Mouse (Mus musculus) liver, postnatal 0 days (tissue): ENCODE data around the gene Ero1l. TPM values are rescaled to one million over a fixed set of nuclear protein-coding genes. Genes with fewer than 3 reads are reported as not detected.
A peak's percentile ranks its signal among the peaks of the same experiment; 100 is the strongest.

Experiments used
- ATAC-seq: fragments of 200-750 bp; cut with Nextera tagmentation; 2 replicates; pipeline ENCODE4 v1.8.0; 2017; ENCODE audit warnings: mild to moderate bottlenecking, moderate library complexity
- DNase-seq: peaks from one replicate; pipeline ENCODE4 v3.0.0-alpha.2; 2016
- H3K27ac ChIP-seq: fragments of 300-500 bp; sonication (generic); 2 replicates; pipeline ENCODE4 v1.5.1; 2014; ENCODE audit warnings: antibody characterized with exemption, moderate library complexity, mild to moderate bottlenecking, low read depth
- H3K27me3 ChIP-seq: fragments of 300-500 bp; sonication (generic); 2 replicates; pipeline ENCODE4 v1.6.1; 2014; ENCODE audit warnings: low read length, control low read depth, mixed read lengths; ENCODE audit not compliant: insufficient read depth
- H3K36me3 ChIP-seq: fragments of 300-500 bp; sonication (generic); replicated peaks from 2 replicates; pipeline ENCODE4 v1.6.1; 2014; ENCODE audit warnings: mild to moderate bottlenecking, control low read depth, low read length, moderate library complexity, mixed read lengths; ENCODE audit not compliant: insufficient read depth
- H3K4me1 ChIP-seq: fragments of 300-500 bp; sonication (generic); 2 replicates; pipeline ENCODE4 v1.6.1; 2014; ENCODE audit warnings: antibody characterized with exemption, mild to moderate bottlenecking, control low read depth; ENCODE audit not compliant: insufficient read depth
- H3K4me2 ChIP-seq: fragments of 300-500 bp; sonication (generic); 2 replicates; pipeline ENCODE4 v1.6.1; 2014; ENCODE audit warnings: low read depth, mild to moderate bottlenecking, low read length, moderate library complexity, mixed read lengths
- H3K4me3 ChIP-seq: fragments of 300-500 bp; sonication (generic); 2 replicates; pipeline ENCODE4 v1.5.1; 2014; ENCODE audit warnings: low read depth, low read length
- H3K9ac ChIP-seq: fragments of 300-500 bp; sonication (generic); replicated peaks from 2 replicates; pipeline ENCODE4 v1.6.1; 2014; ENCODE audit warnings: mild to moderate bottlenecking, moderate library complexity
- H3K9me3 ChIP-seq: fragments of 300-500 bp; sonication (generic); 2 replicates; pipeline ENCODE4 v1.6.1; 2016; ENCODE audit warnings: mild to moderate bottlenecking, control low read depth, low read length, mixed read lengths
- CTCF ChIP-seq: sonication (generic); IDR thresholded peaks from 2 replicates; pipeline ENCODE4 v1.5.1; 2016; ENCODE audit warnings: antibody characterized with exemption, low read depth
- EP300 ChIP-seq: IDR thresholded peaks from 2 replicates; pipeline ENCODE4 v1.6.1; 2016; ENCODE audit warnings: antibody characterized with exemption, low read depth, mild to moderate bottlenecking
- WGBS: fragments of 180-500 bp; shearing (Covaris S2); extraction: QIAGEN DNeasy Blood & Tissue Kit; methylation state at CpG from one replicate; pipeline ENCODE4 v1.1.7; 2014; ENCODE audit not compliant: insufficient replicate concordance; 5-methylcytosine and 5-hydroxymethylcytosine counted together
- polyA plus RNA-seq: library from polyadenylated mRNA; unstranded; fragments of >200 nt; fragmentation: Nextera tagmentation; extraction: Ambion mirVana; gene quantifications from 2 replicates; pipeline ENCODE4 v1.2.1, GENCODE M21; 2015

Ero1l gene
- polyA plus RNA-seq = 30.3 and 37.6 TPM in 2 replicates

GRCm38 (mm10) chr14:45318426-45319236 is at the start of gene Ero1l:
Gene Ero1l (minus strand): TSS chr14:45318771.
- Histone ChIP-seq H3K9ac (peak within 1 kb of the TSS; percentile 94), H3K27me3 (no peaks in the 10 kb centered on the region), H3K36me3 (no peaks in the 10 kb centered on the region), H3K4me2 (peak within 1 kb of the TSS; percentile 83), H3K4me1 (peaks cover 58% of the 10 kb centered on the region), H3K27ac (peak within 1 kb of the TSS; percentile 88), H3K9me3 (no peaks in the 10 kb centered on the region), H3K4me3 (peak within 1 kb of the TSS; percentile 90)
- TF ChIP-seq CTCF (no peak), EP300 (no peak)
- DNase-seq (peak; percentile 88), ATAC-seq (peak; percentile 95)
- whole genome bisulfite sequencing = under 1% methylated on average over 46 of the region's 74 CpGs

GRCm38 (mm10) chr14:45365196-45365587 is 46.6 kb upstream of the Ero1l start:
- TF ChIP-seq CTCF (no peak), EP300 (no peak)
- no peak overlapping the region for H3K9ac ChIP-seq

GRCm38 (mm10) chr14:45364211-45365195 is 45.9 kb upstream of the Ero1l start:
- H3K4me3 ChIP-seq = no peak overlapping the region
- H3K27me3 ChIP-seq = no peaks in the 10 kb centered on the region
- no peak for ATAC-seq
- H3K36me3 ChIP-seq = peaks cover 8% of the 10 kb centered on the region
- no peaks in the 10 kb centered on the region for H3K9me3 ChIP-seq
- H3K4me1 ChIP-seq = no peaks in the 10 kb centered on the region
- no peak for DNase-seq
- WGBS = 87% methylated on average over 16 of the region's 16 CpGs
- no peak overlapping the region for H3K27ac ChIP-seq
- no peak overlapping the region for H3K9ac ChIP-seq
- no peak overlapping the region for H3K4me2 ChIP-seq
- TF ChIP-seq CTCF (no peak), EP300 (no peak)

More at GRCm38 (mm10) chr14:45365196-45365587, 46.6 kb upstream of the Ero1l start:
- Histone ChIP-seq H3K4me3 (no peak overlapping the region), H3K27me3 (no peaks in the 10 kb centered on the region), H3K4me2 (no peak overlapping the region), H3K36me3 (peaks cover 14% of the 10 kb centered on the region), H3K27ac (no peak overlapping the region), H3K9me3 (no peaks in the 10 kb centered on the region), H3K4me1 (no peaks in the 10 kb centered on the region)
- no peak for DNase-seq
- 84% methylated on average over 6 of the region's 6 CpGs for WGBS
- no peak for ATAC-seq

- peak; percentile 99 for ATAC-seq
- WGBS = 0% methylated on average over 78 of the region's 93 CpGs
- TF ChIP-seq CTCF (0 out of 2 replicates have a peak, but pooled peaks have one; percentile 5), EP300 (no peak)
These were observed 32.6 kb upstream of the Ero1l start, which contains the start of gene Styx for GRCm38 (mm10) chr14:45350931-45351859. Gene Styx (plus strand): TSS chr14:45351093.

GRCm38 (mm10) chr14:45329589-45330181 is 11.1 kb upstream of the Ero1l start, which contains the start of gene Psmc6:
Gene Psmc6 (plus strand): TSS chr14:45329788.
- ATAC-seq (peak; percentile 95), DNase-seq (peak; percentile 96)
- H3K9ac ChIP-seq = peak within 1 kb of the TSS; percentile 94
- no peaks in the 10 kb centered on the region for H3K9me3 ChIP-seq
- H3K36me3 ChIP-seq = peaks cover 26% of the 10 kb centered on the region
- H3K27ac ChIP-seq = peak within 1 kb of the TSS; percentile 95
- H3K4me3 ChIP-seq = peak within 1 kb of the TSS; percentile 99
- peak; percentile 97 for TF ChIP-seq CTCF
- no peak for TF ChIP-seq EP300
- under 1% methylated on average over 43 of the region's 44 CpGs for WGBS
- H3K27me3 ChIP-seq = no peaks in the 10 kb centered on the region
- peaks cover 8% of the 10 kb centered on the region for H3K4me1 ChIP-seq
- H3K4me2 ChIP-seq = peak within 1 kb of the TSS; percentile 88

More at GRCm38 (mm10) chr14:45350931-45351859, 32.6 kb upstream of the Ero1l start, which contains the start of gene Styx:
- H3K9me3 ChIP-seq = no peaks in the 10 kb centered on the region
- H3K4me2 ChIP-seq = peak within 1 kb of the TSS; percentile 92
- peak; percentile 98 for DNase-seq
- H3K4me1 ChIP-seq = peaks cover 6% of the 10 kb centered on the region; the same call in 1 of the 2 replicates
- H3K36me3 ChIP-seq = peaks cover 22% of the 10 kb centered on the region
- peak within 1 kb of the TSS; percentile 67 for H3K4me3 ChIP-seq
- H3K27me3 ChIP-seq = no peaks in the 10 kb centered on the region
- H3K9ac ChIP-seq = peak within 1 kb of the TSS; percentile 78
- H3K27ac ChIP-seq = peak within 1 kb of the TSS; percentile 75
